Mouse (Mus musculus): ENCODE data around the gene Cpa1. TPM values are rescaled to one million over a fixed set of nuclear protein-coding genes. Genes with fewer than 3 reads are reported as not detected.
A peak's percentile ranks its signal among the peaks of the same experiment; 100 is the strongest.

Cpa1 gene
- polyA plus RNA-seq, 1 experiment from 2014 or later = 0.42 TPM

DNA sequence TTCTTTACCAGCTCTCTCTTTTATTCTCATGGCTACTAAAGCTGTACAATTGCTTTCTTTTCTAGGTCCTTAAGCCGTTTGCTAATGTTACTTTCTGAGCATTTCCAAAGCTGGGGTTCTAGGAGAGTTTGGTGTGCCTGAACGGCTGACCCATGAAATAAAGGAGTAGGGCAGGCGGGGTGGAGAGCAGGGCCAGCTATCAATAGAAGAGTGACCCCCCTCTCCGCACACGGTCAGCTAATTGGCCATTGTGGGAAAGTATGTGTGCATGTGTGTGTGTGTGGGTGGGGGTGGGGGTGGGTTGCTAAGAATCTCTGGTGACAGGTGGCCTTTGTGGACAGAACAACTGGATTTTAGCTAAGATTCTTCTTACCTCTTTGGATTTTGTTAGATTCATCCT is 27.8 kb upstream of the Cpa1 start:
- Histone ChIP-seq H3K9me3 (no peaks in the 10 kb centered on the region), H3K27ac (replicated peaks) (0 out of 2 replicates have a peak overlapping the region, but pooled peaks have one; percentile 22), H3K27me3 (no peaks in the 10 kb centered on the region), H3K4me3 (no peak overlapping the region), H3K9ac (replicated peaks) (no peak overlapping the region), H3K4me1 (peaks cover 36% of the 10 kb centered on the region), H3K36me3 (no peaks in the 10 kb centered on the region), H3K4me2 (replicated peaks) (no peak overlapping the region)
- WGBS = 22% methylated on average over 5 of the region's 5 CpGs
- ATAC-seq (ENCODE audit: low FRiP score, low read depth) = no peak

DNA sequence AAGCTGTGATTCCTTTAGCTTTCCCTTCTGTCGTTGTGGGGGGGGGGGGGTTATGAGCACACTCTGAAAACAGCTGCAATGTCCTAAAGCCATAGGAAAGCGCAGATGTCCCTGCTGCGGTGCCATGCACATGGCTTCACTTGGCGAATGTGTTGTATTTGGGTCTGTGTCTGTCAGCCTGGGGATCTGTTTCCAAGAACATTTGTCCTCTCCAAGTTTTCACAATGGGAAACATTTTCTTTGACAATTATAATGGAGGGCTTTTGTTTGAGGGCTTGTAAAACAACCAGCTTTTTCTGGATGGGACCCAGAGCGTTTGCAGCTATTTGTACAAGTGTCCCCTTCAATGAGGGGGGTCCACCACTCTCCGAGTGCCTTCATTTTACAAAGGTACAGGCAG is 24.8 kb upstream of the Cpa1 start:
- no peak overlapping the region for H3K4me3 ChIP-seq
- H3K9me3 ChIP-seq = no peaks in the 10 kb centered on the region
- H3K36me3 ChIP-seq = no peaks in the 10 kb centered on the region
- no peaks in the 10 kb centered on the region for H3K27me3 ChIP-seq
- H3K9ac ChIP-seq (replicated peaks) = no peak overlapping the region
- no peak for ATAC-seq (ENCODE audit: low FRiP score, low read depth)
- WGBS = 74% methylated on average over 6 of the region's 6 CpGs
- no peak overlapping the region for H3K4me2 ChIP-seq (replicated peaks)
- no peak overlapping the region for H3K27ac ChIP-seq (replicated peaks)
- peaks cover 67% of the 10 kb centered on the region for H3K4me1 ChIP-seq

DNA sequence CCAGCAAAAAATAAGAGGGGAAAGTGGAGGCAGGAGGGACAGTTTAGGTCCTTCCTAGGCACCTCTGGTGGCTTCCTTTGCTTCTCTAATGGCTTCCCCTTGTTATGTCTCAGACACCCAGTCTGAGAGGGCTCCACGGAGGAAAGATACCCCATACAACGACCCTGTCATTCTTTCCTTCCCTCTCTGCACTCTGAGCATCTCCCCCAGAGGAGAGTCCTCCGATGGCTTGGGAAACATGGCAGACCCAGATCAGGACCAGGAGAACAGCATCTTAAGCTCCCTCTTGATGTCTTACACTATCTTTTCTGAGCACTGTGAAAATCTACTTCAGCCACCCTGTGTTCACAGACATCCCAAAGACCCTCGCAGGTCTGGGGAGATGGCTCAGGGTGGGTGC is 23.3 kb upstream of the Cpa1 start:
- Histone ChIP-seq H3K4me3 (no peak overlapping the region), H3K27me3 (no peaks in the 10 kb centered on the region), H3K9ac (replicated peaks) (0 out of 2 replicates have a peak overlapping the region, but pooled peaks have one; percentile 11), H3K9me3 (no peaks in the 10 kb centered on the region), H3K4me1 (peaks cover 73% of the 10 kb centered on the region), H3K36me3 (no peaks in the 10 kb centered on the region), H3K27ac (replicated peaks) (peak overlapping the region; percentile 92), H3K4me2 (replicated peaks) (peak overlapping the region; percentile 54; the same call in 1 of the 2 replicates)
- WGBS = 9% methylated on average over 4 of the region's 4 CpGs
- ATAC-seq (ENCODE audit: low FRiP score, low read depth) = no peak

DNA sequence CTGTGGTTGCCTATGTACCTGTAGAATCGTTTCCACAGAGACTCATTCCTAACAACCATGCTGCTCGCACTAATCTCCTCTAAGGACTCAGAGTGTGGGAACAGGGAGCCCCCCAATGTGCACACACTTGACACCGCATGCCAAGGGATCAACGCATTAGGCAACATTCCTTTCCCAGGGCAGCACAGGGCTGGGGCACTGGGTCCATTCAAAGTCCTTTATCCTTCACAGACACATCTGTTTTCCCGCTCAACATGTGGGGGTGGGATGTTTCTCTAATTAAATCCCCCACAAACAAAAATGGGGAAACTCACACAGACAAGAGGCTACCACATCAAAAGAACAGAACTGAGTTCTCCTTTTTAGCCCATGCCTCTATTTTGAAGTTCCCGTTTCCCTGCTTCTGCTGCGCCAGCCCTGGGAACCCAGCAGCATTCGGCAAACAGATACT is 22.5 kb upstream of the Cpa1 start:
- Histone ChIP-seq H3K4me3 (no peak overlapping the region), H3K27ac (replicated peaks) (peak overlapping the region; percentile 92), H3K9me3 (no peaks in the 10 kb centered on the region), H3K4me1 (peaks cover 68% of the 10 kb centered on the region), H3K9ac (replicated peaks) (peak overlapping the region; percentile 37; the same call in 1 of the 2 replicates), H3K27me3 (no peaks in the 10 kb centered on the region), H3K36me3 (no peaks in the 10 kb centered on the region), H3K4me2 (replicated peaks) (peak overlapping the region; percentile 54)
- under 1% methylated on average over 8 of the region's 8 CpGs for WGBS
- peak; percentile 44 for ATAC-seq (ENCODE audit: low FRiP score, low read depth)

DNA sequence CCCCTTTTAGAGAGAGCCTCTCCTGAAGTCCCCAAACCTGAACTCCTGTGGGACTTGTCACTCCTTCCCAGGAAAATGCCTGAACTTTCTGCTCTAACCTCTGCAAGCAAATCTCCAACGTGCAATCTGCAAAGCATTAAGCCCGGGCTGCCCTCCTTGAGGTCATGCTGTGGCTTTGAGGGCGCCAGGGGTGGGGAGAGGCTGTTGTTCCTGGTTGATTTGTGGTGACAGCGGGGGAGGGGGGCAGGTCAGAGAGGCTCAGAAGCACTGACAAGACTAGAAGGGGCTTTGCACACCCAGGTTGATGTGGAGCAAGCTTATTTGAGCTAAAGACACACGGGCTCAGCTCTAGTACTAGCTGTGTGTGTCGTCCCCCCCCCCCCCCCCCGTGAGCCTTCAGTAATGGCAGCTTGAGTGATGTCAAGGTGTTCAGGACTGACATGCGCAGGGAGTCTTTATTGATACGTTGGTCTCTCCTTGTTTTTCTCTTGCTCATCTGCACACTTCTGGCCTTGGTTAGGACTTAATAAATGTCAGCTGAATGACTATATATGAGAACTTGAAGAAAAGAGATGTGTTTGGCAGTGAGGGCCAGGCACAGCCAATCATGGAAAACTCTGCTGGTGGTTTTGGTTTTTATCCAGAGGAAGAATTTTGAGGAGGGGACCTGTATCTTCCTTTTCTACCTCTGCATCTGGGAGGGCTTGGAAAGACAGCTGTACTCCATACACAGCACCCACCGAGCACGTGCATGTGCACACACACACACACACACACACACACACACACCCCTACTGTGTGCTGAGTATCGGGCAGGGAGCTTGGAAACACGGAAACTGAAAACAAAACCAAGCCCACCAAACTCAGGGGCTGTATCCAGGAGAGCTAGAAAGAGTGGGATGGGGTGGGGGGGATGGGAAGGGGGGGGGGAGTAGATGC is 21.7 kb upstream of the Cpa1 start:
- peak; percentile 16; the same call in 1 of the 2 replicates for ATAC-seq (ENCODE audit: low FRiP score, low read depth)
- H3K4me2 ChIP-seq (replicated peaks) = peak overlapping the region; percentile 54
- H3K9ac ChIP-seq (replicated peaks) = peak overlapping the region; percentile 46; the same call in 1 of the 2 replicates
- under 1% methylated on average over 13 of the region's 13 CpGs for WGBS
- peaks cover 62% of the 10 kb centered on the region for H3K4me1 ChIP-seq
- peak overlapping the region; percentile 27 for H3K4me3 ChIP-seq
- no peaks in the 10 kb centered on the region for H3K9me3 ChIP-seq
- H3K36me3 ChIP-seq = no peaks in the 10 kb centered on the region
- H3K27me3 ChIP-seq = no peaks in the 10 kb centered on the region
- peak overlapping the region; percentile 92 for H3K27ac ChIP-seq (replicated peaks)

DNA sequence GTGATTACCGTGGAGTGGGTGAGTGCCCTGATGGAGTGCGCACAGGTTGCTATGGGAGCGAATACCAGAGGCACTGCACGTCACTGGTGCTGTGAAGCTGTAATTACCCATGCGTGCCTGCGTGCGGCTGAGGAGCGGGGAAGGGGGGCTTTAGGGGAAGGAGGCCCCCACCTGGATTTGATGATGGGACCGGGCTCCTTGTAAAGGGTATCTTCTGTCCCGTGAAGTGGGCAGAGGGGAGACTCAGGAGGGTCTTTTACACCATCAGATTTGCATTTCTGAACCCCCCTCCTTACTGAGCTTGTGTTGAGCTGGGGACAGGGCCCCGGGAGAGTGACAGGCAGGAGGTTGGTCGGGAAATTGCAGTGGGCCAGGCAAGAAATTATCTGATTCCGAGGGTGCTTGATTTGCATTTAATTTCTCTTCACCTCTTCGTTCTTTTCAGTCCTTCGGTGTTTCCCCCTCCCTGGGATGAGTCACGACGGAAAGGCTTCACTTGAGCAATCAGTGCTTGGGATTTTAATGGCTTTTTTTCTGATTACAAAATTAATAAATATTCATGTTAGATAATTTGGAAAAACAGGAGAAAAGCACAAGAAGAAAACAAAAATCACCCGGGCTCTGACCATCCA is 20.9 kb upstream of the Cpa1 start:
- 3% methylated on average over 18 of the region's 18 CpGs for WGBS
- no peaks in the 10 kb centered on the region for H3K36me3 ChIP-seq

DNA sequence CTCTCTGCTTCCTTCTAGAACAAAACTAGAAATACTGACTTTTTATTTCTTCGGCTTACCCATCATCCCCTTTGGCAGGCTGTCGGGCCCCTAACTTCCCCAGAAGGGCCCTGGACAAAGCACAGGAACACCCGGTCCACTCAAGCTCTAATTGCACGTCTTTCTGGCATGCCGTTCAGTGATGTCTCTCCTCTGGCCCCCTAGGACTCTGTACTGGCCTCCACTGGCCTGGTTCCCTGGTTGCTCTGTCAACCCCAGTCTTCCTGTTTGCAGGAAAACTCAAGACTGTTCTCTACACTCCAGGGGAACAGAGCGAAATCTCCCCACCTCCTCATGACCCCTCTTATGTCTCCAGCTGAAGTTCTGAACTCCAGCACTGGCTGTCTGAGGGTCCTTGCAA is 20.3 kb upstream of the Cpa1 start:
- Histone ChIP-seq H3K9ac (replicated peaks) (0 out of 2 replicates have a peak overlapping the region, but pooled peaks have one; percentile 15), H3K4me1 (peaks cover 62% of the 10 kb centered on the region)
- 22% methylated on average over 6 of the region's 6 CpGs for WGBS

More for the DNA sequence above, 20.9 kb upstream of the Cpa1 start:
- peak overlapping the region; percentile 46 for H3K9ac ChIP-seq (replicated peaks)
- H3K4me2 ChIP-seq (replicated peaks) = peak overlapping the region; percentile 54
- H3K27ac ChIP-seq (replicated peaks) = peak overlapping the region; percentile 92
- H3K4me1 ChIP-seq = peaks cover 62% of the 10 kb centered on the region
- H3K27me3 ChIP-seq = no peaks in the 10 kb centered on the region
- H3K9me3 ChIP-seq = no peaks in the 10 kb centered on the region
- ATAC-seq (ENCODE audit: low FRiP score, low read depth) = peak; percentile 86
- peak overlapping the region; percentile 27 for H3K4me3 ChIP-seq

DNA sequence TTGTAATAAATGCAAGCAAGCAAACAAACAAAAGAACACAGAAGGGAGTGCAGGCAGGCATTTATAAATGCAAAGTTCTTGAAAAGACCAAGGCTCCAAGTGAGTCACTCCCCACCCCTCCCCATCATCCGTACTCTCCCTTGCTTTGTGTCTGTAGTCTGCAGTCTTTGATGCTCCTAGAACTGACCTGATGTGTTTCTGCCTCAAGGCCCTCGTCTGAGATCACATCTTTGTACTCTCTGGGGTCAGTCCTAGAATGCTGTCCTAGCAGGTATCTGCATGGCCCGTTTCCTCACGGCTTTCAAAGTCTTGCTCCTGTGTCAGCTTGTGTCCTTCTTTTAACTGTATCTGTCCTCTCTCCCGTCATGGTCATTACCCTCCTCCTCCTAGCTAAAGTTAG is 19.4 kb upstream of the Cpa1 start:
- Histone ChIP-seq H3K27me3 (no peaks in the 10 kb centered on the region), H3K27ac (replicated peaks) (0 out of 2 replicates have a peak overlapping the region, but pooled peaks have one; percentile 92), H3K9ac (replicated peaks) (no peak overlapping the region), H3K4me3 (no peak overlapping the region), H3K9me3 (no peaks in the 10 kb centered on the region), H3K4me2 (replicated peaks) (no peak overlapping the region), H3K36me3 (no peaks in the 10 kb centered on the region), H3K4me1 (peaks cover 56% of the 10 kb centered on the region)
- WGBS = 64% methylated on average over 5 of the region's 5 CpGs
- ATAC-seq (ENCODE audit: low FRiP score, low read depth) = no peak

More for the DNA sequence above, 20.3 kb upstream of the Cpa1 start:
- Histone ChIP-seq H3K4me2 (replicated peaks) (peak overlapping the region; percentile 54; the same call in 1 of the 2 replicates), H3K27ac (replicated peaks) (peak overlapping the region; percentile 92), H3K27me3 (no peaks in the 10 kb centered on the region), H3K9me3 (no peaks in the 10 kb centered on the region), H3K4me3 (no peak overlapping the region), H3K36me3 (no peaks in the 10 kb centered on the region)
- no peak for ATAC-seq (ENCODE audit: low FRiP score, low read depth)

DNA sequence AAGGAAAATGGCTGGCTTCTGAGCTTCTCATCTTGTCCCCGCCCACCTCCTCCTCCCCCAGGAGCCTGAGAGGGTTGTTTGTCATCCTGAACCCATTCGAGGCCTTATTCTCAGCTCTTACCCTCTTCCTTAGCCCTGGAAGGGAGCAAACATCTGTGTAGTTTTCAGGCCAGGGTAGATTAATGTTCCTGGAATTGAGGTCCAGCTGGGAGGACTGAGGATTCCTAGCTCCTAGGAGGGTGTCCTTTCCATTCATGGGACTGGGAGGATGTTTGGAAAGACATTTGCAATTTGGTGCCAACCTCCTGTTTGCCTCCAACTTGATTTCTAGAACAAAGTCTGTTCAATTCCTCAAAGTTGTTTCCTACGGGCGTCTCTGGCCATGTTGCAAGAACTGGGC is 18.4 kb upstream of the Cpa1 start:
- Histone ChIP-seq H3K9ac (replicated peaks) (no peak overlapping the region), H3K4me1 (peaks cover 47% of the 10 kb centered on the region), H3K9me3 (no peaks in the 10 kb centered on the region), H3K4me2 (replicated peaks) (no peak overlapping the region), H3K36me3 (no peaks in the 10 kb centered on the region), H3K4me3 (no peak overlapping the region), H3K27me3 (no peaks in the 10 kb centered on the region), H3K27ac (replicated peaks) (no peak overlapping the region)
- no peak for ATAC-seq (ENCODE audit: low FRiP score, low read depth)
- WGBS = 84% methylated on average over 4 of the region's 4 CpGs

DNA sequence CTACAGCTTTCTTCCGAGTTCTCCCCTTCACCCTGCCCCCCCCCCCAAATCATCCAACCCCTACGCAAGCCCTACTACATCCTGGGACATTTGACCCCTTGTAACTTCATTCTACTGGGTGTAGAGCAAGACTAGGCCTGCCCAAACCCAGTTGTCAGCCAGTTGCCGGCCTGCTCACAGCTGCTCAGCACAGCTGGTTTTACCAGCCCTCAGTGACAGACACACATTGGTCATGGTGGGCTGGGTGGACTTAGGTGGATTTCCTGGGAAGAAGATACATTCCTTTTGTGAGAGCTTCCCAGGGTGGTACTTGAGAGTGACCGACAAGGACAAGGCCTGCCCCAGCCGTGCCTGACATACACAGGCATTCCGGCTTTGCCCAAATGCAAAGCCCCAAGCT is 18.0 kb upstream of the Cpa1 start:
- no peaks in the 10 kb centered on the region for H3K27me3 ChIP-seq
- 0 out of 2 replicates have a peak overlapping the region, but pooled peaks have one; percentile 6 for H3K27ac ChIP-seq (replicated peaks)
- no peak overlapping the region for H3K9ac ChIP-seq (replicated peaks)
- H3K4me2 ChIP-seq (replicated peaks) = no peak overlapping the region
- 91% methylated on average over 6 of the region's 6 CpGs for WGBS
- H3K4me3 ChIP-seq = no peak overlapping the region
- H3K4me1 ChIP-seq = peaks cover 43% of the 10 kb centered on the region
- no peak for ATAC-seq (ENCODE audit: low FRiP score, low read depth)
- H3K9me3 ChIP-seq = no peaks in the 10 kb centered on the region
- no peaks in the 10 kb centered on the region for H3K36me3 ChIP-seq

DNA sequence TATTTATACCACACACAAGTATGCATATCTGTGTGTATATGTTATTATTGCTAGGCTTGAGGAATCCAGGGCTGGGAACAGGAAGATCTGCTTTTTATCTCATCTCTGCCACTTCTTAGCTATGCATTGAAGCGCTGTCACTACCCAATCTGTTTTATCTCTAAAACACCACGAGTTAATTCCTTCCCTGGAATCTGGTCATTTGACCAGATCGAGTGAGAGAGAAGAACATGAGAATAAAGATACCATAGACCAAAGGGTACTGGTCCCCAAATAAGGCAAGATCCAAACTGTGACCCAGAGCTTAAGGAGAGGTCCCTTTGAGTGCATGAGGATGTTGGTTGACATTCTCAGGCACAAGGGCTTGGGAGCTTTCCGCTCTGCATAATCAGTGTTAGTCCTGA is 17.0 kb upstream of the Cpa1 start:
- H3K27me3 ChIP-seq = no peaks in the 10 kb centered on the region
- H3K9me3 ChIP-seq = no peaks in the 10 kb centered on the region
- H3K27ac ChIP-seq (replicated peaks) = no peak overlapping the region
- H3K4me1 ChIP-seq = peaks cover 33% of the 10 kb centered on the region
- H3K4me2 ChIP-seq (replicated peaks) = no peak overlapping the region
- H3K4me3 ChIP-seq = no peak overlapping the region
- ATAC-seq (ENCODE audit: low FRiP score, low read depth) = no peak
- WGBS = 80% methylated on average over 4 of the region's 4 CpGs
- H3K36me3 ChIP-seq = no peaks in the 10 kb centered on the region
- no peak overlapping the region for H3K9ac ChIP-seq (replicated peaks)

DNA sequence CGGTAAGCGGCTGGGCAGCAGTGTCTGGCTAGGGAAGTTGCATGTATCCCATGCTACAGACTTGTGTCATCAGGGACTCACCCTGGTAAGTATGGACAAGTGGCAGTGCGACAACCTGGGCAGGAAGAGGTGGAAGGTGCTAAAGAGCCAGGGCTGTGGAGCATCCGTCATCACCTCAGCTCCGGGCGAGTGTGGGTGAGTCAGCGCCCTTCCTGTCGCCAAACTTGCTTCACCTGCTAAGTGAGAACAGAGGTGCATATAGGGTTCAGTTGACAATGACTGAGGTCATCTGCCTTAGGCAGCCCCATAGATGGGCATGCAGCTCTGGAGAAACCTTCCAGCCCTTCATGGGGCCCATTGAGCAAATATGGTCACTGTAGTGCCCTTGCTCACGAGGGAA is 14.3 kb upstream of the Cpa1 start:
- Histone ChIP-seq H3K27me3 (no peaks in the 10 kb centered on the region), H3K36me3 (no peaks in the 10 kb centered on the region), H3K9me3 (no peaks in the 10 kb centered on the region), H3K4me2 (replicated peaks) (no peak overlapping the region), H3K4me3 (no peak overlapping the region), H3K4me1 (peaks cover 14% of the 10 kb centered on the region; the same call in 1 of the 2 replicates), H3K9ac (replicated peaks) (no peak overlapping the region), H3K27ac (replicated peaks) (no peak overlapping the region)
- 92% methylated on average over 9 of the region's 9 CpGs for WGBS
- no peak for ATAC-seq (ENCODE audit: low FRiP score, low read depth)
